In the genomic region with DNA sequence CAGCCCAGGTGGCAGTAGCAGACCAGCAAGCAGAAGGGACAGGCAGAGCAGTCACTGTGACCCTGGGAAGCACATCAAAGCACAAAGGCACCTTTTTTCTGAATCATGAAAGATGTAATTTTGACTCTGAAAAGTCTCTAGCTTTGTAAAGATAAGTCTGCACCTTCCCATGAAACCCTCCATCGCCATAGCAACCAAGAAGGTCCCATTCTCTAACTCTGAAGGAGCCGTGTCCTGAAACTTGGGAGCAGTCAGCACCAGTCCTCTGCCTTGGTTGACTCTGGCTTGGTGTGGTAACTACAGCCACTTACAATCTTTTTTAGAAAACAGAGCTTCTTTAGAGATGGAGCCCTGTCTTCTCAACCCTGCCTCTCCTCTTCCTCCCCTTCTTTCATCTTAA, we compare ENCODE assay signal across 21 mouse cellular contexts.
"Had no signal": no experiment of that assay in that cellular context is flagged by ENCODE, and none has a peak within 500 bp of the region (broad histone marks: within the 10 kb centered on the region; RNA-seq: fewer than 3 reads in every experiment).

No protein-coding gene starts in this region.

- H3K9ac ChIP-seq: kidney, embryonic 15.5 days; liver, embryonic 14.5 days; liver, postnatal 0 days; neural tube, embryonic 12.5 days; neural tube, embryonic 15.5 days had no signal

- DNase-seq: kidney, adult 11 months; kidney, adult 8-10 months; kidney, postnatal 10 days; kidney, postnatal 36 days; layer of hippocampus, postnatal 36 days; liver, postnatal 0 days; lung, postnatal 36 days; midbrain, embryonic 14.5 days; right cerebral cortex, adult 18-20 months; right cerebral cortex, postnatal 14 days; right cerebral cortex, postnatal 4 days; thymus, adult 18-20 months; thymus, postnatal 36 days had no signal

- H3K27me3 ChIP-seq: kidney, embryonic 15.5 days; neural tube, embryonic 12.5 days; neural tube, embryonic 15.5 days had no signal

- H3K27ac ChIP-seq: kidney, embryonic 15.5 days; left cerebral cortex, adult 2 months; liver, embryonic 14.5 days; neural tube, embryonic 12.5 days; neural tube, embryonic 15.5 days; stomach, postnatal 0 days had no signal

- H3K36me3 ChIP-seq: kidney, embryonic 15.5 days; neural tube, embryonic 12.5 days; neural tube, embryonic 15.5 days had no signal

- H3K9me3 ChIP-seq: neural tube, embryonic 12.5 days; neural tube, embryonic 15.5 days had no signal

- H3K4me2 ChIP-seq: kidney, embryonic 15.5 days; midbrain, embryonic 11.5 days; neural tube, embryonic 12.5 days; neural tube, embryonic 15.5 days had no signal

- H3K4me1 ChIP-seq: kidney, embryonic 15.5 days; megakaryocyte, embryonic 14.5 days; neural tube, embryonic 12.5 days; neural tube, embryonic 15.5 days had no signal

- ATAC-seq: liver, postnatal 0 days had no signal

- H3K4me3 ChIP-seq: kidney, embryonic 15.5 days; left cerebral cortex, adult 2 months; megakaryocyte, embryonic 14.5 days; neural tube, embryonic 12.5 days; neural tube, embryonic 15.5 days had no signal
